Mouse (Mus musculus) c-Kit-positive CD71-negative TER-119-negative erythroid progenitor cells, embryonic 14.5 days (primary cell): ENCODE data around the gene Olfr341.

Experiments
- DNase-seq: peaks from one replicate; pipeline ENCODE4 v3.0.0-alpha.2; 2013; ENCODE audit warnings: low read depth

Olfr341 gene

DNA sequence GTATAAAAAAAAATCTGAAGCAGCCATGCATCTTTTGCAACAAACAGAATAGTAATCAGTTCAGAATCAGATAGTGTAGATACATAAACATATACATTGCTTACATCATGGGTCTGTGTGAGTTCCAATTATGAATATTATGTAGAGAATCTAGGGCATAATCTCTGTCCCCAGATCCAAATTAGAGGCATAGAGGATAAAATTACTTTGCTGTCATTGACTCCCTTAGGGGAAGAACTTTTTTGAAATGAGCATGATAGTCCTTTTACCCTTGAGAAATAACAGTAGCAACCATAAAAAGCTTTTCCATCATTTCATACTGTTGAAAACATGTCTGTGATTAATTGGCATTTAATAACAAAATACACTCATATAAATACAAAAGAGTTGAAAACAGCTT, at the start of gene Olfr341:
Olfr341 (minus strand) TSS at position 101 of the 400 bp plus-strand sequence.
- no peak for DNase-seq

DNA sequence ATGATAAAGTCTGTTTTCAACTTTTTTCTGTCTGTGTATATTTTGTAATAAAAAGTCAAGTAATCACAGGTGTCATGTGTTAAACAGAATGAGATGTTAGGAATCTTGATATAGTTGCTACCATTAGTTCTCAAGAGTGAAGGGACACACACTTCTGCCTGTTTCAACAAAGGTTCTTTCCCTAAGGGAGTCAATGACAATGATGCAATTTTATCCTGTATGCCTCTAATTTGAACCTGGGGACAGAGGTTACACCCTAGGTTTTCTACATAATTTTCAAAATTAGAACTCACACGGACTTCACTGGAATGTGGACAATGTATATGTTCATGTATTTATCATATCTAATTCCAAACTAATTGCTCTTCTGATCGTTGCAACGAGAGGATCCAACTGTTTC, 42.4 kb upstream of the Olfr341 start, which contains the start of gene Olfr342:
Olfr342 (plus strand) TSS at position 301 of the 400 bp plus-strand sequence.
- DNase-seq, result no peak

DNA sequence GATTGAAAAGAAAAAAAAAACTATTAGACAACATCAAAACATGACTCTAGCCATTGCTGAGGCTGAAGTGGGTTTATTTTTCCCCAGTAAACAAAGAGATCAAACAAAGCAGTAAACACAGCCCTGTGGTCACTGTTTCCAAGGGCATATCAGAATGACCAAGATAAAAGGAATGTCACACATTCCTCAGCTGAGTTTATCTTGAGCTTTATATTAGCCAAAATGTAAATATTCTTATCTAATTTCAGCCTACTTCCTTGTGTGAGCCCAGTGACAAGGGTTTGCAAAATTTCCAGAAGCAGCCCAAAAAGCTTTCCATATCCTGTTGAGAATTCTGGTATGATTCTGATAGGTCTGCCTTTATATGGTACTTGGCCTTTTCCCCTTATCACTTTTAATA, 8.6 kb downstream of the Olfr341 start:
- no peak for DNase-seq

GRCm38 (mm10) chr2:36452287-36452686, 30.0 kb downstream of the Olfr341 start, which contains the start of gene Olfr340:
Olfr340 (plus strand) TSS chr2:36452587.
- no peak for DNase-seq
